Mouse (Mus musculus) bone marrow, adult 2 months (tissue): Measurements from ENCODE around the gene Ankrd6.

Source experiments
- CTCF ChIP-seq: fragments of 200-500 bp; IDR thresholded peaks from 2 replicates; pipeline ENCODE4 v1.5.1; 2011; ENCODE audit warnings: low read length, control low read depth; ENCODE audit not compliant: control insufficient read depth, insufficient read depth
- POLR2A ChIP-seq: fragments of 200-500 bp; IDR thresholded peaks from 2 replicates; pipeline ENCODE4 v1.6.1; 2011; ENCODE audit warnings: low read depth, mild to moderate bottlenecking, control low read depth, low read length, borderline replicate concordance; ENCODE audit not compliant: control insufficient read depth

DNA sequence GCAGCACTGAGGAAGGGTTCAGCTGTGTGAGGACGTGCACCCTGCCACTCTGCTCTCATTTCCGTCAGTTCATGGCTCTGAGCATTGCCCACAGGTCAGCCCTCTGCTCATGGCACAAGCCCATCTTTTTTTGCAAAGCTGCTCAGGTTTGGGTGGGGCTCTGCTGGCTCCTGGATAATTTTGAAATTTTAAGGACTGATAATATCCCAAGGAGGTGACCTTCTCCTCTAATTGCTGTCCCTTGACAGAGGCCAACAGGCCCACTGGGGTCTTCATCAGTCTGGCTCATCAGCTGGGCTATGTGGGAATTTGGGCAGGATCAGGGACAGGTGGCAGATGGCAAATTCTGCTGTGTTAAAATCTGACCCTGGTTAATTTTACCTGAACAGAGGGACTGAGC is 38.7 kb upstream of the Ankrd6 start:
- TF ChIP-seq CTCF, result no peak
- TF ChIP-seq POLR2A, result no peak
